Mouse (Mus musculus): ENCODE data around the gene Cmtm4.

The Cmtm4 gene

DNA sequence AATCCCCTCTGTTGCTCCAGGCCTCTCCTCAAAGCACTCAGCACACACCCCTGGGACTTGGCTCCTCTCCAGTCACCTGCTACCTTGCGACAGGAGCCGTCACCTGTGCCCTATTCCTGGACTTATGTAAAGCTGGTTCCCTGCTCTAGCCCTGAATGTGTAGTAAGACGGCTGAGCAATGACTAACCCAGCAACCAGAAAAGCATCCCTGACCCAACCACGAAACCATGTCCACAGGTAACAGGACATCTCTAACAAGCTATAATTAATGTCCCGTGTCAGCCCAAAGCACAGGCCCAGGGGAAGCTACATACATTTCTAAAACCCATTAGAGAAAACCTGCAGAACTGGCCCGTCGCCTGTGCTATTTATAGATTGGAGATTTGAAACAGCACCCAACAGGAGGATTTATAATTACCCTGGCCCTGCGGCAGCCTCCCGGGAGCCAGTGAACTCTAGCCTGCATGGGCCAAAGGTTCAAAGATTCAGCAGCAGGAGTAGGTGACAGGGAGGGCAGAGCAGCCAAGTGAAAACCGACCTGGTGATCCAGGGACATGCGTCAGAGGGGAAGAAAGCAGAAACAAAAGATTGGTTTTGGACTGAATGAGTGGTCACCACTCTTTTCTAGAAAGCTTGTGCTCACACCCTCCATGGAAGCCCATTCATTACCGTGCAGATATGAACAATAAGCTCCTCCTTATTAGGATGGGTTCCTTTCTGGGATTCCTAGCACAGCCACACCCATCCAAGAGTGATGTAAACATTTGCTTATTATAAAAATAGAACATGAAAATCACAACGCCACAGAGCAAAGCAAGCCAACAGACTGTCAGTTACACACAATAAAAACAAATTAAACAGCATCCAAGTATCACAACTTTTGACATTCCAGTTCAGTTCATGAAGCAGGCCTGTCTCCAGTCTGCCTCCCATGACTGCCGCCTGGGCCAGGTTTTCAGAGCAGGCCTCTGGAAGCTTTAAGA is 20.5 kb downstream of the Cmtm4 start:
- 47% methylated on average over 14 of the region's 14 CpGs for WGBS

- WGBS, result 73% methylated on average over 11 of the region's 11 CpGs
Measured at GRCm38 (mm10) chr8:104374269-104374668, 21.3 kb downstream of the Cmtm4 start.

- 69% methylated on average over 11 of the region's 11 CpGs for WGBS
Measured at GRCm38 (mm10) chr8:104373779-104374178, 21.8 kb downstream of the Cmtm4 start.

GRCm38 (mm10) chr8:104371121-104371520 is 24.5 kb downstream of the Cmtm4 start:
- WGBS, result 89% methylated on average over 6 of the region's 6 CpGs

GRCm38 (mm10) chr8:104370071-104370470 is 25.5 kb downstream of the Cmtm4 start:
- WGBS, result 18% methylated on average over 6 of the region's 6 CpGs

DNA sequence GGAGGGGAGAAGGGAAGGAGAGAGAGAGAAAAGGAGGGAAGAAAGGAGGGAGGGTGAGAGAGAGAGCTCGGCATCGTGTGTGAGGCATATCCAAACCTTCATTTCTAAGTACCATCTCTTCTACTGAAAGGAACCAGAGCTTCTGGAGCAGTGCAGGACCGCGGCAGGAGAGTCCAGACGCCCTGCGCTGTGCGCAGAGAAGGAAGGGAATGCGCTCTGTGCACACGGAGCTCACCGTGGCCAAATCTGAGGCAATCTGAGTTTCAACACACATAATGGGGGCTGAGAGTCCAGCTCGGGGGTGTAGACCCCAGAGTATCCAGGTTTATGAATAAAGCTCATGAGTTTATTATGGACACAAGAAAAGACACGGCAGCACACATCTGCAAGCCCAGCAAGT is 26.0 kb downstream of the Cmtm4 start:
- 45% methylated on average over 12 of the region's 12 CpGs for WGBS

DNA sequence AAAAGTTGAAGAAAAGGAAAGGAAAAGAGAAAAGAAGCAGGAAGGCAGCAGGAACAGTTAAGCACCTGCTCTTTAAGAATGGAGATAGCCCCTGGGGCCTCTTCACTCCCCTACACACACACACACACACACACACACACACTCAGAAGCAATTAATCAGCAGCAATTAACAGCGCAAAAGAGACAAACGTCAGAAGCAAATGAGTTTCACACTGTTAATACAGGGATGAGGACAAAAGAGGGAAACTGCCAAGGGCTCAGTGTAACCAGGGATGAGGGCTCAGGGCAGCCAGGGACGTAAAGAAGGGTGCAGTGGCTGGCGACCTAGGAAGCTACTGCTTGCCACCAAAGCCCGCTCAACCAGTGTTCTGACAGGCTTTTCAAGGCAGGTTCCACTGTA is 28.2 kb downstream of the Cmtm4 start:
- WGBS, result 64% methylated on average over 5 of the region's 5 CpGs

DNA sequence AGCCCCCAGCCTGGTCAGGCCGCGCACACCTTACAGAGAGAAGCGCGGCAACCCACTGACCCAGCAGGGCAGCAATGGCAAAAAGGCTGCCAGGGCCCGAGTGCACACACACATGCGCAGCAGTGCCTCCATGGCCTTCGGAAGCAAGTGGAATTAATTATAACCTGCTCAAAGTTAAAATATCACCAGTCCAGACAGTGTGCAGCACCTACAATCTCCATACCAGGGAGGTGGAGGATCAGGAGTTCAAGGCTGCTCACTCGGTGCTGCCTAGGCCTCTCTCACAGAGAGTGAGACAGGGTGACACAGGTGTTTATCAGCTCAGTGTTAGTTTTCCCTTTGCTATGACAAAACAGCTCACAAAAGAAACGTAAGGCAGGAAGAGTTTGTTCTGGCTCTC is 29.9 kb downstream of the Cmtm4 start:
- 89% methylated on average over 9 of the region's 9 CpGs for WGBS

DNA sequence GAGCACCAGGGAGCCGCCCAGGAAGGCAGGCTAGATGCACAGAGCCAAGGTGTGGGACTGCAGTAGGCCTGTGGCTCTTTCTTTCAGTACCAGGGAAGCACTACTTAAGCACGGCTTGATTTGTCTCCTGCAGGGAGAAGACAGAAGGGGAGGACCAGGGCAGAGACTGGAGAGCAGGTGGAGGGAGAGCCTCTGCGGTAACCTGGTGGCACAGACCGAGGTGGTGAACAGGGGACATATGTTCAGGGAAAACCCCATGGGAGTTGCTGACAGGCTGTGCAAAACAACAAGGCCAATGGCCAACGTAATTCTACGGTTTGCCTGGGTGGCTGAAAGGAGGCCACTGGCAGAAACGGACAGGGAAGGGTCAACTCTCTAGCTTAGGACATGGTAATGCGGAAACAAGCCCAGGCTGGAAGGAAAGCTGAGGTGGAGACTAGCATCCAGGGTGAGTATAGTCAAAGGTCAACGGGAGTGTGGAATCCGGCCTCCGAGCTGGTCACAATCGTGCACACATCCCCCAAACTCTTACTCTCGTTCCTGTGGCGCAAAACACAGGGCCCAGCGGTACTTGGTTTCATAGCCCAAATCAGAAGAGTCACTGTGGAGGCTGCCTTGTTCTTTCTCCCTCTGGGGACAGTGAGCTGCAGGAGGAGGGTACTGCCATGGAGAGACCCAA is 35.7 kb downstream of the Cmtm4 start:
- 70% methylated on average over 15 of the region's 15 CpGs for WGBS

GRCm38 (mm10) chr8:104358637-104359036 is 37.0 kb downstream of the Cmtm4 start:
- 75% methylated on average over 3 of the region's 3 CpGs for WGBS

DNA sequence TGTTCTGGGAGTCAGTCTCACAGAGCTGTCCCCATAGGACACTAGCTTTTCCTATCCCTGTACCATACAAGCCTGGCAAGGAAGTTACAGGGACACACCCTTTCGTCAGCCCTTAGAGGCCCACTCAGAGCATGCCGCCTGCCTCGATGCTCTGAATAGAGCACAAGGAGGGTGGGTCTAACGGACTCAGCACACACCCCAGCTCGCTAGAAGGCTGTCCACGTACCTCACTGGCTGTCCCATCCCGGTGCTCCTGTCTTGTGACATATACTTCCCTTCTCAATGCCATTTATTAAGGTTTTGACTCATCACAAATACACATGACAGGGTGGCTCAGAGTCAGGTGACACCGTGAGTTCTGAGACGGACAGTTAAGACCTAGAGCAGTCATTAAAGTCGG is 41.1 kb downstream of the Cmtm4 start:
- WGBS, result 89% methylated on average over 10 of the region's 10 CpGs

GRCm38 (mm10) chr8:104353186-104353585 is 42.4 kb downstream of the Cmtm4 start:
- WGBS, result 50% methylated on average over 5 of the region's 5 CpGs

DNA sequence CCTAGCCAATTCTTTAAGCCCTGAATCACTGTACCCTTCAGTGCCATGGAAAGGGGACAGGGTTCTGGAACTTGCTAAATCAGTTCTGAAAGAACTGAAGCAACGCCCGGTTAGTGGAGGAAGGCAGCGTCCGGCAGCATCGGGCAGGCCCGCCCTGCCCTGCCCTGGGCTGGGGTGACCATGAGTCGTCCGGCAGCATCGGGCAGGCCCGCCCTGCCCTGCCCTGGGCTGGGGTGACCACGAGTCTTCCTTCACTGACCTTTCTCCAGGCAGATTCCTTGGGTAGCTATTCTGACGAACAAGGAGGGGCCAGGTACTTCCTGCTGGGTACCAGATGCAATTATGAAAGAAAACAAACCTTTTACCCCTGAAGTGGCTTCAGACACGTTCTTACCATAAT is 45.6 kb downstream of the Cmtm4 start:
- WGBS, result 82% methylated on average over 13 of the region's 13 CpGs

DNA sequence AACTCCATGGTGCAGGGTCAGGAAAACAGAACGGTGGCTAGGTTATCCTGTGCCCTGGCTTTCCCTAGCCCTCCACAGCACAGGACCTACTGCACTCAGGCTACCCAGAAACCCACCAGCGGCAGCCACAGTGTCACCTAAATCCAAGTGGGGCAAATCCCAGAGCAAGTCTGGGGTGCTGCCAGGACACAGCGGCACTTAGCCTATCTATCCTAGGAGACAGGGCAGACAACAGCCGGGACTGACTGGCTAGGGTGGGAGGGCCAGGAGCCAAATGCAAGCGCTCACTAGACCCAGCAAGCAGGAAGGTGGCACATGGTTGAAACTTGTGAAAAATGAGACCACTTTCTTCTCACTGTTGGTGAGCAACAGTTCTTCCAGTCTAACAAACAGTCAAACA is 46.6 kb downstream of the Cmtm4 start:
- 62% methylated on average over 5 of the region's 5 CpGs for WGBS

- WGBS, result 73% methylated on average over 12 of the region's 12 CpGs
Measured at GRCm38 (mm10) chr8:104346706-104347105, 48.9 kb downstream of the Cmtm4 start.

DNA sequence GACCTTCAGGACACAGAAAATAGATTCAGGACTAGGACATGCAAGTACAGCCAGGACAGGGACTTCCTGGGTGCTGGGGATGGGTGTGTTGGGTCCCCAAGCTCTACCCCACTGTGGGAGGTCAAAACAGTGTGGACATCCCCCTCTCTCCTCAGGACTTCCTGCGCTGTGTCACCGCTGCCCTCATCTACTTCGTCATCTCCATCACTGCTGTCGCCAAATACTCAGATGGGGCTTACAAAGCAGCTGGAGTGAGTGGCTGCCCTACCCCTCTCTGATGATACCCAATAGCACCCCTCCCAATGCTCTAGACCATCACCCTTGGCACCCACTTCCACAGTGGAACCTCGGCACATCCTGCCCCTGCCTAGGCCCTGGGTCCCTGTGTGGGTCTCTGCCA is 51.0 kb downstream of the Cmtm4 start:
- 92% methylated on average over 5 of the region's 5 CpGs for WGBS

- WGBS, result 21% methylated on average over 7 of the region's 7 CpGs
Measured at GRCm38 (mm10) chr8:104343957-104344356, 51.6 kb downstream of the Cmtm4 start.

DNA sequence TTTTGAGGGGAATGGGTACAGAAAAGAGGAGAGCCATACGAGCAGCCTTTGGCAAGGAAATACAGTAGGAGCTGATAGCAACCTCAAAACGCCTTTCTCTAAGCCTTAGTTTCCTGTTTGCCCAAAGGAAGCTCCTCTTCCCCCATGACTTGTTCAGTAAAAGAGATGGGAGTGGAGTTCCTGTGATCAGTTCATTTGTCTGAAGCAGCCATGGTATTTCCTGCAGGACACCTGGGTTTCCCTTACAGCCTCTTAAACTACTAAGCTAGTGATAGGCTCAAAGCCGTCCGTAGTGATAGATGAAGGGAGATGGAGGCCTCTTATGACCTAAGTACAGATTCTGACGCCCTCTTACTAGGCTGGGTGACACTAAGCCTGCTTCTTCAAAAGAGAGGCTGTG is 53.2 kb downstream of the Cmtm4 start:
- 83% methylated on average over 5 of the region's 5 CpGs for WGBS

- WGBS, result 63% methylated on average over 6 of the region's 6 CpGs
Measured at GRCm38 (mm10) chr8:104341678-104342077, 53.9 kb downstream of the Cmtm4 start.

DNA sequence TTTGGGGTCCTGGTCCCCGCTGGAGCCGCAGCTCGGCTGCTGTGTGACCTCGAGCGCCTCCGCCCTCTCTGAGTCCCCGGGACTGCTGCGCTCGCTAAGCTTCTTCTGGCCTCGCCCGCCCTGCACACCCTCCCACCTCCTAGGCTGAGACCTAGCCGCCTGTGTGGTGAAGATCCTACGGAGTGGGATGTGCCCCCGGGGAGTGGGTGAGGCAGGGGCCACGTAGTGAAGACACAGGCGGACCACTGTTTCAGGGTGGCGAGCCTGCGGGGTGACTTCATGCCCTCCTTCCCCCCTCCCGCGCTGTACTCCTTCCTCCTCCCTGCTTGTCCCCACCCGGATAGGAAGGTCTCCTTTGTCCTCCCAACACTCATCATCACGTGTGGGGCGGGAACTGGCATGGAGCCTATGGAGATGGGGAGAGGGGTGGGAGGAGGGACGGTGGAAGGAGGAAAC is 54.5 kb downstream of the Cmtm4 start:
- 1% methylated on average over 24 of the region's 24 CpGs for WGBS

GRCm38 (mm10) chr8:104340233-104341105 is 55.1 kb downstream of the Cmtm4 start:
- under 1% methylated on average over 54 of the region's 54 CpGs for WGBS

GRCm38 (mm10) chr8:104339983-104340232 is 55.7 kb downstream of the Cmtm4 start:
- WGBS, result 9% methylated on average over 6 of the region's 6 CpGs
